Mouse (Mus musculus) embryonic facial prominence, embryonic 14.5 days (tissue): ENCODE results near the gene Gnaq. TPM values are rescaled to one million over a fixed set of nuclear protein-coding genes. Genes with fewer than 3 reads are reported as not detected.
A peak's percentile ranks its signal among the peaks of the same experiment; 100 is the strongest.
"Not testable (repeated sequence)": the region's sequence is repeated elsewhere in the genome, so short reads cannot be mapped to it uniquely, and the experiment has no call there.

ENCODE experiments used
- ATAC-seq: fragments of 200-750 bp; cut with Nextera tagmentation; 2 replicates; pipeline ENCODE4 v1.8.0; 2017; ENCODE audit warnings: low read depth, moderate number of reproducible peaks, moderate TSS enrichment
- DNase-seq: peaks from one replicate; pipeline ENCODE4 v3.0.0-alpha.2; 2015; ENCODE audit warnings: low spot score
- H3K27ac ChIP-seq: fragments of 300-500 bp; sonication (generic); replicated peaks from 2 replicates; pipeline ENCODE4 v1.5.1; 2014; ENCODE audit warnings: low read depth, mild to moderate bottlenecking, low read length, moderate library complexity
- H3K27me3 ChIP-seq: fragments of 300-500 bp; sonication (generic); replicated peaks from 2 replicates; pipeline ENCODE4 v1.6.1; 2014; ENCODE audit warnings: low read length; ENCODE audit not compliant: control insufficient read depth, insufficient read depth
- H3K36me3 ChIP-seq: fragments of 300-500 bp; sonication (generic); 2 replicates; pipeline ENCODE4 v1.6.1; 2014; ENCODE audit warnings: low read length, mixed read lengths; ENCODE audit not compliant: control insufficient read depth, insufficient read depth
- H3K4me1 ChIP-seq: fragments of 300-500 bp; sonication (generic); 2 replicates; pipeline ENCODE4 v1.6.1; 2014; ENCODE audit warnings: antibody characterized with exemption, low read length; ENCODE audit not compliant: control insufficient read depth, insufficient read depth
- H3K4me2 ChIP-seq: fragments of 300-500 bp; sonication (generic); 2 replicates; pipeline ENCODE4 v1.6.1; 2014; ENCODE audit warnings: low read depth, mild to moderate bottlenecking, low read length, moderate library complexity, mixed read lengths
- H3K4me3 ChIP-seq: fragments of 300-500 bp; sonication (generic); 2 replicates; pipeline ENCODE4 v1.5.1; 2014; ENCODE audit warnings: low read depth, mild to moderate bottlenecking, low read length
- H3K9ac ChIP-seq: fragments of 300-500 bp; sonication (generic); 2 replicates; pipeline ENCODE4 v1.6.1; 2014; ENCODE audit warnings: low read depth, mild to moderate bottlenecking, low read length, moderate library complexity, mixed read lengths
- H3K9me3 ChIP-seq: fragments of 300-500 bp; sonication (generic); 2 replicates; pipeline ENCODE4 v1.6.1; 2016; ENCODE audit warnings: low read length; ENCODE audit not compliant: control insufficient read depth
- WGBS: fragments of 180-500 bp; shearing (Covaris S2); extraction: QIAGEN DNeasy Blood & Tissue Kit; methylation state at CpG from one replicate; pipeline ENCODE4 v1.1.7; 2014; 5-methylcytosine and 5-hydroxymethylcytosine counted together
- polyA plus RNA-seq: library from polyadenylated mRNA; unstranded; fragments of >200 nt; fragmentation: Nextera tagmentation; extraction: Ambion mirVana; gene quantifications from 2 replicates; pipeline ENCODE4 v1.2.1, GENCODE M21; 2014

The Gnaq gene
- polyA plus RNA-seq, 1 experiment from 2014 or later: 18.3 TPM

- H3K27ac ChIP-seq: no peak overlapping the region
- ATAC-seq: no peak
- WGBS: 83% methylated on average over 6 of the region's 6 CpGs
Measured at GRCm38 (mm10) chr19:16259786-16260434, 127.3 kb downstream of the Gnaq start.

GRCm38 (mm10) chr19:16260435-16260832 lies 127.8 kb downstream of the Gnaq start:
- WGBS: 70% methylated on average over 2 of the region's 2 CpGs
- no peak overlapping the region for H3K4me3 ChIP-seq
- ATAC-seq (no peak), DNase-seq (no peak)
- no peaks in the 10 kb centered on the region for H3K4me1 ChIP-seq
- H3K27me3 ChIP-seq: no peaks in the 10 kb centered on the region
- no peaks in the 10 kb centered on the region for H3K9me3 ChIP-seq
- H3K36me3 ChIP-seq: no peaks in the 10 kb centered on the region
- no peak overlapping the region for H3K4me2 ChIP-seq
- no peak overlapping the region for H3K9ac ChIP-seq
- H3K27ac ChIP-seq: no peak overlapping the region

More at GRCm38 (mm10) chr19:16259786-16260434, 127.3 kb downstream of the Gnaq start:
- Histone ChIP-seq H3K9me3 (no peaks in the 10 kb centered on the region), H3K4me2 (no peak overlapping the region), H3K4me1 (no peaks in the 10 kb centered on the region), H3K27me3 (no peaks in the 10 kb centered on the region), H3K36me3 (no peaks in the 10 kb centered on the region), H3K9ac (no peak overlapping the region), H3K4me3 (no peak overlapping the region)
- DNase-seq: no peak

- Histone ChIP-seq H3K4me1 (no peaks in the 10 kb centered on the region), H3K9me3 (no peaks in the 10 kb centered on the region), H3K27me3 (no peaks in the 10 kb centered on the region), H3K27ac (no peak overlapping the region), H3K9ac (no peak overlapping the region), H3K4me2 (no peak overlapping the region), H3K36me3 (no peaks in the 10 kb centered on the region), H3K4me3 (no peak overlapping the region)
- DNase-seq: no peak
- 94% methylated on average over 1 of the region's 1 CpGs for WGBS
- no peak for ATAC-seq
Measured at GRCm38 (mm10) chr19:16260973-16261372, 128.3 kb downstream of the Gnaq start.

- no peaks in the 10 kb centered on the region for H3K4me1 ChIP-seq
- H3K4me2 ChIP-seq: no peak overlapping the region
- 86% methylated on average over 6 of the region's 6 CpGs for WGBS
- no peak overlapping the region for H3K9ac ChIP-seq
- no peaks in the 10 kb centered on the region for H3K27me3 ChIP-seq
- H3K9me3 ChIP-seq: no peaks in the 10 kb centered on the region
- DNase-seq (no peak), ATAC-seq (no peak)
- no peak overlapping the region for H3K27ac ChIP-seq
- no peaks in the 10 kb centered on the region for H3K36me3 ChIP-seq
- no peak overlapping the region for H3K4me3 ChIP-seq
Measured at GRCm38 (mm10) chr19:16261631-16262030, 129.0 kb downstream of the Gnaq start.

- no peak for DNase-seq
- H3K27me3 ChIP-seq: no peaks in the 10 kb centered on the region
- no peak overlapping the region for H3K27ac ChIP-seq
- H3K36me3 ChIP-seq: no peaks in the 10 kb centered on the region
- no peak for ATAC-seq
- H3K4me3 ChIP-seq: no peak overlapping the region
- no peaks in the 10 kb centered on the region for H3K9me3 ChIP-seq
- no peak overlapping the region for H3K4me2 ChIP-seq
- WGBS: 87% methylated on average over 4 of the region's 4 CpGs
- H3K9ac ChIP-seq: no peak overlapping the region
- H3K4me1 ChIP-seq: no peaks in the 10 kb centered on the region
Measured at GRCm38 (mm10) chr19:16262340-16262739, 129.7 kb downstream of the Gnaq start.

- not testable (repeated sequence) for H3K27me3 ChIP-seq, DNase-seq, H3K27ac ChIP-seq, H3K9me3 ChIP-seq, H3K9ac ChIP-seq, H3K4me2 ChIP-seq, ATAC-seq, H3K36me3 ChIP-seq, H3K4me3 ChIP-seq
- peaks cover 18% of the 10 kb centered on the region; the same call in 1 of the 2 replicates for H3K4me1 ChIP-seq
- WGBS: 96% methylated on average over 7 of the region's 16 CpGs
Measured at GRCm38 (mm10) chr19:16267362-16267761, 134.7 kb downstream of the Gnaq start.

- WGBS: 79% methylated on average over 6 of the region's 6 CpGs
- H3K9me3 ChIP-seq: no peaks in the 10 kb centered on the region
- H3K9ac ChIP-seq: no peak overlapping the region
- no peaks in the 10 kb centered on the region for H3K36me3 ChIP-seq
- H3K4me2 ChIP-seq: no peak overlapping the region
- no peak for DNase-seq
- no peaks in the 10 kb centered on the region for H3K27me3 ChIP-seq
- ATAC-seq: no peak
- no peak overlapping the region for H3K27ac ChIP-seq
- no peak overlapping the region for H3K4me3 ChIP-seq
- peaks cover 18% of the 10 kb centered on the region; the same call in 1 of the 2 replicates for H3K4me1 ChIP-seq
Measured at GRCm38 (mm10) chr19:16270236-16270635, 137.6 kb downstream of the Gnaq start.

- H3K4me3 ChIP-seq: no peak overlapping the region
- H3K27ac ChIP-seq: no peak overlapping the region
- DNase-seq: peak; percentile 24
- H3K4me1 ChIP-seq: peaks cover 18% of the 10 kb centered on the region; the same call in 1 of the 2 replicates
- no peak overlapping the region for H3K4me2 ChIP-seq
- H3K36me3 ChIP-seq: no peaks in the 10 kb centered on the region
- no peak overlapping the region for H3K9ac ChIP-seq
- ATAC-seq: no peak; the same call in 1 of the 2 replicates
- no peaks in the 10 kb centered on the region for H3K9me3 ChIP-seq
- H3K27me3 ChIP-seq: no peaks in the 10 kb centered on the region
- WGBS: 94% methylated on average over 1 of the region's 1 CpGs
Measured at GRCm38 (mm10) chr19:16271002-16271401, 138.4 kb downstream of the Gnaq start.

- Histone ChIP-seq H3K9ac (no peak overlapping the region), H3K4me3 (no peak overlapping the region), H3K36me3 (no peaks in the 10 kb centered on the region), H3K4me2 (no peak overlapping the region), H3K27ac (no peak overlapping the region), H3K27me3 (no peaks in the 10 kb centered on the region), H3K9me3 (no peaks in the 10 kb centered on the region), H3K4me1 (peaks cover 18% of the 10 kb centered on the region; the same call in 1 of the 2 replicates)
- ATAC-seq (no peak), DNase-seq (no peak)
- WGBS: 75% methylated on average over 4 of the region's 4 CpGs
Measured at GRCm38 (mm10) chr19:16273021-16273420, 140.4 kb downstream of the Gnaq start.
